Mouse (Mus musculus) gastrocnemius, adult 8-10 months (tissue): ENCODE results near the gene Tcf7l1. TPM values are rescaled to one million over a fixed set of nuclear protein-coding genes. Genes with fewer than 3 reads are reported as not detected.
A peak's percentile ranks its signal among the peaks of the same experiment; 100 is the strongest.

Source experiments
- DNase-seq, 2 experiments: peaks; one replicate each; pipeline ENCODE4 v3.0.0; 2022; ENCODE audit warnings: low spot score in 2 of 2
- total RNA-seq, 4 experiments: library from RNA; stranded (reverse); gene quantifications; 2 replicates each; pipeline ENCODE4 v1.2.4; 2022

Tcf7l1 gene
- total RNA-seq, 4 experiments from 2014 or later, result 3.0 to 5.0 (median 4.2) TPM

- DNase-seq, result no peak
Measured at GRCm38 (mm10) chr6:72699467-72700126, 89.5 kb downstream of the Tcf7l1 start.

- DNase-seq, result no peak
Measured at GRCm38 (mm10) chr6:72698559-72698958, 90.5 kb downstream of the Tcf7l1 start.

- DNase-seq, result no peak
Measured at GRCm38 (mm10) chr6:72696601-72697335, 92.3 kb downstream of the Tcf7l1 start.

- no peak for DNase-seq
Measured at GRCm38 (mm10) chr6:72694791-72695204, 94.3 kb downstream of the Tcf7l1 start.

- no peak for DNase-seq
Measured at GRCm38 (mm10) chr6:72694047-72694790, 94.8 kb downstream of the Tcf7l1 start.

- DNase-seq, result no peak
Measured at GRCm38 (mm10) chr6:72692469-72692868, 96.6 kb downstream of the Tcf7l1 start.

GRCm38 (mm10) chr6:72691549-72691948 is 97.5 kb downstream of the Tcf7l1 start:
- DNase-seq, result no peak

- DNase-seq, result no peak
Measured at GRCm38 (mm10) chr6:72690595-72690994, 98.5 kb downstream of the Tcf7l1 start.

- peak; percentile 66 to 71 for DNase-seq
Measured at GRCm38 (mm10) chr6:72690001-72690400, 99.1 kb downstream of the Tcf7l1 start.

GRCm38 (mm10) chr6:72689046-72689445 is 100.0 kb downstream of the Tcf7l1 start:
- no peak for DNase-seq

GRCm38 (mm10) chr6:72685165-72685564 is 103.9 kb downstream of the Tcf7l1 start:
- DNase-seq, result no peak

GRCm38 (mm10) chr6:72684260-72684805 is 104.7 kb downstream of the Tcf7l1 start:
- DNase-seq, result no peak

- no peak for DNase-seq
Measured at GRCm38 (mm10) chr6:72682238-72682637, 106.8 kb downstream of the Tcf7l1 start.

GRCm38 (mm10) chr6:72680936-72681335 is 108.1 kb downstream of the Tcf7l1 start:
- DNase-seq, result no peak

GRCm38 (mm10) chr6:72678631-72679030 is 110.4 kb downstream of the Tcf7l1 start:
- no peak for DNase-seq

- no peak for DNase-seq
Measured at GRCm38 (mm10) chr6:72677510-72678220, 111.4 kb downstream of the Tcf7l1 start.

GRCm38 (mm10) chr6:72677079-72677478 is 112.0 kb downstream of the Tcf7l1 start:
- DNase-seq, result no peak

- DNase-seq, result no peak
Measured at GRCm38 (mm10) chr6:72676376-72676775, 112.7 kb downstream of the Tcf7l1 start.

- DNase-seq, result no peak
Measured at GRCm38 (mm10) chr6:72673751-72674150, 115.3 kb downstream of the Tcf7l1 start.

GRCm38 (mm10) chr6:72671129-72671528 is 117.9 kb downstream of the Tcf7l1 start:
- DNase-seq, result no peak

- DNase-seq, result peak; percentile 34 to 45
Measured at GRCm38 (mm10) chr6:72667021-72667420, 122.0 kb downstream of the Tcf7l1 start.
